Mouse (Mus musculus): ENCODE results near the gene P2rx4. TPM values are rescaled to one million over a fixed set of nuclear protein-coding genes. Genes with fewer than 3 reads are reported as not detected.
"Not testable (repeated sequence)": the region's sequence is repeated elsewhere in the genome, so short reads cannot be mapped to it uniquely, and the experiment has no call there.

The P2rx4 gene
- 16.5 to 37.1 TPM (median 26.3 TPM) in 3 replicates for total RNA-seq (2017)

GRCm38 (mm10) chr5:122707276-122708181, at the start of gene P2rx4:
Gene P2rx4 (plus strand): TSS chr5:122707544.
- peak; percentile 65 for ATAC-seq (replicated peaks; ENCODE audit: insufficient number of reproducible peaks, low FRiP score, low TSS enrichment, poor library complexity, severe bottlenecking)

GRCm38 (mm10) chr5:122662501-122662900, 44.8 kb upstream of the P2rx4 start:
- no peak for ATAC-seq (replicated peaks; ENCODE audit: insufficient number of reproducible peaks, low FRiP score, low TSS enrichment, poor library complexity, severe bottlenecking)

DNA sequence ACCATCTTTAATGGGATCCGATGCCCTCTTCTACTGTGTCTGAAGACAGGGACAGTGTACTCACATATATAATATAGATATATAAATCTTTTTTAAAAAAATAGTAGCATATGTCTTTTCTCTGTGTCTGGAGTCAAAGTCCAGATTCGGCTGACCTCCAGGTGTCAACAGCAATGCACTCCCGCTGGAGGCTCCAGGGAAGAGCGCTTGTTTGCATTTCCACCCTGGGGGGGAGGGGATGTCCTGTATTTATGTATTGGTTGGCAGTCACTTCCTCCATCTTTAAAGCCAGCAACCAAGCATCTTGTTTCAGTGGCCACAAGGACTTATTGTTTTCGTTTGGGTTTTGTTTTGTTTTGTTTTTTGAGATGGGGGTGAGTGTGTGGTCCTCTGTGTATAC, 42.3 kb upstream of the P2rx4 start:
- ATAC-seq (replicated peaks; ENCODE audit: insufficient number of reproducible peaks, low FRiP score, low TSS enrichment, poor library complexity, severe bottlenecking) = no peak

- no peak for ATAC-seq (replicated peaks; ENCODE audit: insufficient number of reproducible peaks, low FRiP score, low TSS enrichment, poor library complexity, severe bottlenecking)
Measured at GRCm38 (mm10) chr5:122668981-122669897, 38.1 kb upstream of the P2rx4 start.

- not testable (repeated sequence) for ATAC-seq (replicated peaks; ENCODE audit: insufficient number of reproducible peaks, low FRiP score, low TSS enrichment, poor library complexity, severe bottlenecking)
Measured at GRCm38 (mm10) chr5:122671641-122672040, 35.7 kb upstream of the P2rx4 start.

GRCm38 (mm10) chr5:122672298-122672697, 35.0 kb upstream of the P2rx4 start:
- ATAC-seq (replicated peaks; ENCODE audit: insufficient number of reproducible peaks, low FRiP score, low TSS enrichment, poor library complexity, severe bottlenecking) = no peak

GRCm38 (mm10) chr5:122676002-122676401, 31.3 kb upstream of the P2rx4 start:
- no peak for ATAC-seq (replicated peaks; ENCODE audit: insufficient number of reproducible peaks, low FRiP score, low TSS enrichment, poor library complexity, severe bottlenecking)

GRCm38 (mm10) chr5:122677983-122678382, 29.4 kb upstream of the P2rx4 start:
- ATAC-seq (replicated peaks; ENCODE audit: insufficient number of reproducible peaks, low FRiP score, low TSS enrichment, poor library complexity, severe bottlenecking) = no peak

DNA sequence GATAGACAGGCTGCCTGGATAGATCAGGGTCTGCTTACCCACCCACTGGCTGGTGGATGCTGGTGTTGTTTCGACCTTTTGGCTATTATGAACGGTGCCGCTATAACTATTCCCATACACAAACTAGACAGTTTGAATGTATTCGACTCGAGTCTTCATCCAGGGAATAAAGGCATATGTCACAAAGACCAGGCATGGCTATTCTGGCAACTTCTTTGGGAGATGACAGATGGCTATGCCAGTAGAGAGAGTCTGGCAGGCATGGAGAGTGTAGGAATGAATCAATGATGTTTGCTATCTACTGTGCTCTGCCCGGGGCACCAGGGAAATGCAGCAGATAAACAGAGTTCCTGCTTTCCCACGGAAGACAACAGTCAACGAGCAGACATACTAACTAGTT, 27.5 kb upstream of the P2rx4 start:
- ATAC-seq (replicated peaks; ENCODE audit: insufficient number of reproducible peaks, low FRiP score, low TSS enrichment, poor library complexity, severe bottlenecking) = no peak

DNA sequence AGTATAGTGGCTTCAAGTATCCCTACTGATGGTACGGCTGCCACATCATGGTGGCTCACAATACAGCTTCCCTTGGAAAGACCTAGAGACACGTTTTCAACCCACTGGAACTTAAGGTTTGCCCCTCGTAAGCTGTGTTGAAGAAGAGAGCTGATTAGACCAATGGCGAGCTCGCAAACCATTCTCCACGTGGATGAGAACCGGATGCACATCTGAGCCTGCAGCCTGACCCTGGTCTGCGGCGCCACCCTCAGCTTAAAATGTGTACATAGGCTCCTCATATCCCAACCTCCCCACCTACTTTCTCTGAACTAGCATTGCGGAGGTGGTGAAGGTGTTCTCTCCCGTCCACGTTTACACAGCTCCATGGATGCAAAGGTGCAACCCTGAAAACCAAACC, 26.1 kb upstream of the P2rx4 start:
- ATAC-seq (replicated peaks; ENCODE audit: insufficient number of reproducible peaks, low FRiP score, low TSS enrichment, poor library complexity, severe bottlenecking) = no peak

- peak; percentile 64; the same call in 1 of the 2 replicates for ATAC-seq (replicated peaks; ENCODE audit: insufficient number of reproducible peaks, low FRiP score, low TSS enrichment, poor library complexity, severe bottlenecking)
Measured at GRCm38 (mm10) chr5:122683926-122684325, 23.4 kb upstream of the P2rx4 start.

GRCm38 (mm10) chr5:122687391-122687790, 20.0 kb upstream of the P2rx4 start:
- no peak for ATAC-seq (replicated peaks; ENCODE audit: insufficient number of reproducible peaks, low FRiP score, low TSS enrichment, poor library complexity, severe bottlenecking)

DNA sequence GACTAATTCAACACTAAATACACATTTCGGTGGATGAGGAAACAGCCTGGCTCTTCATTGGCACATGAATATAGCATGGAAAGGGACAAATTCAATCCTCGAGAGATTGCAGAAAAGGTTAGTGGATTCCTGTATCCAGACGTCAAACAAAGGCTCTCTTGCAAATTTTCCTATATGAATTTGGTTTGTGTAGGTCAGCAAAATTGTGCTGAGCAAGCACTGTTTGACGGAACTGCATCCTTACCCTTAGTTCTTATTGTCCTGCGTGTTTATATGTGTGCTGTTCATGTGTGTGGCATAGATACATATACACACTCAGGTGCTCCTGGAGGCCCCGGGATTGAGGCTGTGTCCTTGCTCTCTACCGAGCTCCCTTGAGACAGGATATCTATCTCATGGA, 18.2 kb upstream of the P2rx4 start:
- ATAC-seq (replicated peaks; ENCODE audit: insufficient number of reproducible peaks, low FRiP score, low TSS enrichment, poor library complexity, severe bottlenecking) = no peak

DNA sequence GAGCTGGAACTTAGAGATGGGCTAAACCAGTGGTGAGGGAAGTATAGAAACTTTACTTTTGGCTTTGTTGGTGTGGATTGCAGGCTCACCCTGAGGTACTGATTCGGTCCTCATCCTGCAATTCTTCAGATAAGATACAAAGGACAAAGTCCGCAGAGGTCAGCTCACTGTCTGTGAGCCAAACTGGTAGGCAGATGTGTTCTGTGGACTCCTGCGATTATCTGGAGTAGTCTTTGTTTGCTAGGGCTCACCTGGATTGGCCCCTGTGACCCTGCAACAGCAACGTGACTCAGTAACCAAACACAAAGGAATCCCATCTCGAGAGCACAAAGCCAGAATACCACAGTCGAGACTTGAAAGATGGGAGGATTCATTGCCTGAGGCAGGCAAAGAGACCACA, 16.9 kb upstream of the P2rx4 start:
- no peak for ATAC-seq (replicated peaks; ENCODE audit: insufficient number of reproducible peaks, low FRiP score, low TSS enrichment, poor library complexity, severe bottlenecking)

DNA sequence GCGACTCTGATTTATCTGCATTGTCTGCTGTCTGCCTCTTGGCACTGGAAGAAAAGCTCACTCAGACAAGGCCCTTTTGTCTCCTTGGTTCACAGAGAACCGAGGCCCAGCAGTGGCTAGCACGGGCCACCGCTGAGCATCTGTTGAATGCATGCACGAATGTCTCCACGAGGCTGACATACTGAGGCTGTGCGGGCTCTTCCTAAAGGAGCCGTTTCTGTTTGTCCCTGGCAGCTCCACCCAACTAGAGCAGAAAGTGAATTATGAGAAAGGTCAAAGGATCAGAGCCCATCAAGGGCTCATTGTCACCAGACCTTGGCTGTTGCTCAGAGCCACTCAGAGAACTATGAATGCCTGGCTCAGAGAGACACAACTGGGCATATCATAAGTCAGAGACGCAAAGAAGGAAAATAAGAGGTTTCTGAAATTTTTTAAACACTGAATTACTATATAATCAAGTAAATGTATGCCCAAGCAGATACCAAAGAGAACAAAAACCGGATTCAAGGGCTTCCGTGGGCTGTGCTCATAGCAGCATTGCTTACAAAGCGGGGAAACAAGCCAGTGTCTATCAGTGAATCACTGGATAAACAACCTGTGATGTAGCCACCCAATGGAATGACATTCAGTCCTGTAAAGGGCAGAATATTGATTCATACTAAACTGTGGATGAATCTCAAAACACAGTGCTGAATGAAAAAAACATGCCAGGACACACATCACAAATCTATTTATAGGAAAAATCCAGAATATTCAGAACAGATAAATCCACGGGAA, 13.7 kb upstream of the P2rx4 start:
- ATAC-seq (replicated peaks; ENCODE audit: insufficient number of reproducible peaks, low FRiP score, low TSS enrichment, poor library complexity, severe bottlenecking) = no peak

DNA sequence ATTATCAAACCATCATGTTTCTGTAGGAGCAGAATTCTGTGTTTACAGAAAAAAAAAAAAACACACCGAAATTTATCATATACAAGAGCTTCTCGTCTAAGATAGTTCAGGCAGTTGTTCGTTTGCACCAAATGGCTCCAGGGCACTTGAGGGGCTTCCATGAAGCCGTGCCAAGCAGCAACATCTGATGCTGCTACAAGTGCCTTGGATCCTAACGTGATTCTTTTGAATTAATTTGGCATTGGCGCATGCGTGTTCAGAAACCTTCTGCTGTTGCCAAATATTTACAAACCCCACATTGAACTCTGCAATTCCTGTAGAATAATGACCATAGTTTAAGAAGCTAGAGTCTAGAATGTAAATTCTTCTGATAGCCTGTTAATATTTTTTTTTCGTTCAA, 11.8 kb upstream of the P2rx4 start:
- no peak for ATAC-seq (replicated peaks; ENCODE audit: insufficient number of reproducible peaks, low FRiP score, low TSS enrichment, poor library complexity, severe bottlenecking)

- peak; percentile 12; the same call in 1 of the 2 replicates for ATAC-seq (replicated peaks; ENCODE audit: insufficient number of reproducible peaks, low FRiP score, low TSS enrichment, poor library complexity, severe bottlenecking)
Measured at GRCm38 (mm10) chr5:122698041-122698700, 9.2 kb upstream of the P2rx4 start.

DNA sequence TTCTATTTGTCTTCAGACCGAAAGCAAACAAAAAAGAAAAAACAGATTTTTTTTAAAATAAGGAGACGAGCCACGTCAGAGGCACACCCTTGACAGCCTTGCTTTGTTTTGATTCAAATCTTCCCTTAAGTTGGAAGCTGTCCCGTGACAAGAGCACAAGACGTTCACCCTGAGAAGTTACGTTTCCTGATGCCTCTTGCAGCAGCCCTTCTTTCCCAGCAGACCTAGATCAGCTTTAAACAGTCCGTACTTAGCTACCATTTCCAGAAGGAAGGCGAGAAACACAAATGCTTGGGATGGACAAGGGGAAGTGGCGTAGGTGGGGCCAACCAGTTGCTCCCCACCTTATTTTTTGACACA, 8.7 kb upstream of the P2rx4 start:
- ATAC-seq (replicated peaks; ENCODE audit: insufficient number of reproducible peaks, low FRiP score, low TSS enrichment, poor library complexity, severe bottlenecking) = peak; percentile 25; the same call in 1 of the 2 replicates
